Mouse (Mus musculus) lung, postnatal 0 days (tissue): ENCODE data around the gene Fam120c.

Experiments
- CTCF ChIP-seq: IDR thresholded peaks from 2 replicates; pipeline ENCODE4 v1.5.1; 2016; ENCODE audit warnings: antibody characterized with exemption, mild to moderate bottlenecking
- EP300 ChIP-seq: IDR thresholded peaks from 2 replicates; pipeline ENCODE4 v1.6.1; 2016; ENCODE audit warnings: antibody characterized with exemption, mild to moderate bottlenecking, control low read depth

DNA sequence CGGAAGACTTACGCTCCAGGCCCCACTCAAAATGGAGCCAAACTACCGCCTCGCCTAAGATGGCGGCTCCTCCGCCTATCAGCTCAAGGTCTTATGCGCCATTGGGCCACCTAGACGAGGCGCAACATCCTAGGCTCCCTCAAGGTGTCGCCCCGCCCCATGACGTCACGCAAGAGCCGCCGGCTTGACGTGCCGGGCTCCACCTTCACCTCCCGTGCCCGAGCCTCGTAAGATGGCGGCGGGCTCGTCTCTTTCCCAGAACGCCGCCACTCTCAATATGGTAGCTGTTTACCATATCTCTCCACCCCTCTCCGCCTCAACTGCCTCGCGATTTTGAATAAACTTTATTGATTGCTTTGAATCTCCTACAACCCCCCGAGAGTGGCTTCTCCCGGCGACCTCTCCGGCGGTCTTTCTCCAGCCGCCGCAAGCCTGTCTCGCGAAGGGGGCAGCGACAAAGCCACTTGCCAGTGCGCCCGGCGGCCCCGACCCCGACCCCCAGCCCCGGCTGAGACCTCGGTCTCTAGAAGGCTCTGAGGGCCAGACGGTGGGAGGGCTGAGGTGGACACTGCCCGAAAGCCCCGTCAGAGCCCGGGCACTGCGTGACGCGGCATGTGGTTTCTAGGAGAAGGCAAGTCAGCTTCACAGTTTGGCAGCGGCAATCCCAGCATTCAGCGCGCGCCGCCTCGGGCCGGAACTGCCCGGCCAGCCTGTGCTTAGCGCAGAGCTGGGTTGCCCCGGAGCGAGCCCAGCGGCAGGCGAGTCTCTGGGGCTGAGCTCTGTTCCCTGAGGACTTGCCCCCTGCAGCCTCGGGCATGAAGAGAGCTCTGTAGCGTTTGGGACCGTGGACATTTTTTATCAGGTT lies 176.7 kb downstream of the Fam120c start, which contains the start of gene Phf8:
- TF ChIP-seq EP300 (peak; percentile 65), CTCF (peak; percentile 25)
